Mouse (Mus musculus) T-cell, adult 2 months (primary cell): ENCODE data around the gene Oaz1.
"Not testable (repeated sequence)": the region's sequence is repeated elsewhere in the genome, so short reads cannot be mapped to it uniquely, and the experiment has no call there.

Source experiments
- DNase-seq: peaks from one replicate; pipeline ENCODE4 v3.0.0; 2022; ENCODE audit warnings: low spot score

Oaz1 gene

GRCm38 (mm10) chr10:80802996-80803395 is 23.5 kb upstream of the Oaz1 start:
- no peak for DNase-seq

- DNase-seq: no peak
These were observed 22.1 kb upstream of the Oaz1 start for GRCm38 (mm10) chr10:80804340-80804739.

- DNase-seq: no peak
These were observed 21.5 kb upstream of the Oaz1 start, which contains the start of gene Amh for GRCm38 (mm10) chr10:80804916-80805315. Amh (plus strand) TSS chr10:80805243.

GRCm38 (mm10) chr10:80805322-80805721 is 21.1 kb upstream of the Oaz1 start:
- no peak for DNase-seq

- DNase-seq: peak; percentile 66
These were observed 20.5 kb upstream of the Oaz1 start for GRCm38 (mm10) chr10:80805925-80806324.

- DNase-seq: no peak
These were observed 20.0 kb upstream of the Oaz1 start for GRCm38 (mm10) chr10:80806341-80807056.

GRCm38 (mm10) chr10:80807057-80807627 is 19.3 kb upstream of the Oaz1 start:
- peak; percentile 32 for DNase-seq

- DNase-seq: no peak
These were observed 18.1 kb upstream of the Oaz1 start for GRCm38 (mm10) chr10:80808099-80808984.

GRCm38 (mm10) chr10:80808985-80809632 is 17.3 kb upstream of the Oaz1 start:
- no peak for DNase-seq

- no peak for DNase-seq
These were observed 16.4 kb upstream of the Oaz1 start for GRCm38 (mm10) chr10:80810084-80810483.

GRCm38 (mm10) chr10:80812391-80813041 is 13.9 kb upstream of the Oaz1 start:
- DNase-seq: no peak

- DNase-seq: no peak
These were observed 13.1 kb upstream of the Oaz1 start, which contains the start of gene Jsrp1 for GRCm38 (mm10) chr10:80813366-80813765. Jsrp1 (minus strand) TSS chr10:80813498.

- DNase-seq: no peak
These were observed 11.7 kb upstream of the Oaz1 start for GRCm38 (mm10) chr10:80814800-80815199.

GRCm38 (mm10) chr10:80816303-80816702 is 10.2 kb upstream of the Oaz1 start:
- DNase-seq: not testable (repeated sequence)

GRCm38 (mm10) chr10:80817164-80817563 is 9.3 kb upstream of the Oaz1 start:
- no peak for DNase-seq

- not testable (repeated sequence) for DNase-seq
These were observed 8.5 kb upstream of the Oaz1 start for GRCm38 (mm10) chr10:80817955-80818354.

GRCm38 (mm10) chr10:80818599-80819281 is 7.7 kb upstream of the Oaz1 start:
- no peak for DNase-seq

- no peak for DNase-seq
These were observed 7.0 kb upstream of the Oaz1 start for GRCm38 (mm10) chr10:80819406-80819805.

GRCm38 (mm10) chr10:80821991-80822390 is 4.5 kb upstream of the Oaz1 start:
- peak; percentile 60 for DNase-seq

GRCm38 (mm10) chr10:80822528-80822927 is 3.9 kb upstream of the Oaz1 start:
- DNase-seq: no peak

GRCm38 (mm10) chr10:80823316-80823715 is 3.1 kb upstream of the Oaz1 start:
- DNase-seq: no peak
